Comparison of ENCODE assay signal across 8 mouse cellular contexts in genomic region chr2:131209125-131209795, GRCm38 (mm10). TPM values are rescaled to one million over a fixed set of nuclear protein-coding genes. Genes with fewer than 3 reads are reported as not detected.
A peak's percentile ranks its signal among the peaks of the same experiment; 100 is the strongest.
DNase-seq lines count a peak whose midpoint lies in the region; ATAC-seq and TF ChIP-seq lines count a peak whose summit lies in the region.

No protein-coding gene starts in this region.

- H3K9me3 ChIP-seq in heart, embryonic 12.5 days (replicated peaks) = no peaks in the 10 kb centered on the region
- H3K9me3 ChIP-seq in neural tube, embryonic 13.5 days = no peaks in the 10 kb centered on the region

- H3K4me2 ChIP-seq in heart, embryonic 12.5 days = peak overlapping the region; percentile 74
- peak overlapping the region; percentile 56 for H3K4me2 ChIP-seq in neural tube, embryonic 13.5 days

- intact Hi-C loops in gastrocnemius, adult 2 months (cut with DNase I) = loop anchor here (2.0 kb wide), 1 partner anchor 114 kb away; no protein-coding TSS in a partner anchor

- H3K27me3 ChIP-seq in heart, embryonic 12.5 days (replicated peaks) = 0 out of 2 replicates have a peak, but pooled peaks cover 3% of the 10 kb centered on the region
- H3K27me3 ChIP-seq in neural tube, embryonic 13.5 days = no peaks in the 10 kb centered on the region

- ATAC-seq in heart, embryonic 12.5 days (ENCODE audit: insufficient number of reproducible peaks, low FRiP score) = no peak
- ATAC-seq in neural tube, embryonic 13.5 days (ENCODE audit: low read depth) = peak; percentile 17; the same call in 1 of the 2 replicates
- ATAC-seq in granulocyte monocyte progenitor cell, adult 5-6 weeks (replicated peaks; ENCODE audit: poor library complexity, severe bottlenecking) = no peak

- WGBS in heart, embryonic 12.5 days = 74% methylated on average over 4 of the region's 4 CpGs
- WGBS in neural tube, embryonic 13.5 days = 84% methylated on average over 4 of the region's 4 CpGs

- peak overlapping the region; percentile 77 for H3K9ac ChIP-seq in heart, embryonic 12.5 days
- H3K9ac ChIP-seq in neural tube, embryonic 13.5 days = peak overlapping the region; percentile 84

- H3K36me3 ChIP-seq in heart, embryonic 12.5 days = peaks cover 19% of the 10 kb centered on the region
- H3K36me3 ChIP-seq in neural tube, embryonic 13.5 days = peaks cover 18% of the 10 kb centered on the region

- no peak for DNase-seq in gastrocnemius, adult 2 months
- no peak for DNase-seq in gastrocnemius, adult 18-20 months (ENCODE audit: low spot score)
- DNase-seq in cerebellum, adult 8-10 months = peak; percentile 32
- peak; percentile 65 for DNase-seq in liver
- no peak for DNase-seq in embryo, embryonic 11 days

- H3K4me1 ChIP-seq in heart, embryonic 12.5 days (replicated peaks) = peaks cover 46% of the 10 kb centered on the region
- peaks cover 28% of the 10 kb centered on the region for H3K4me1 ChIP-seq in neural tube, embryonic 13.5 days (replicated peaks)

- H3K4me3 ChIP-seq in gastrocnemius, adult 2 months = peak overlapping the region; percentile 82
- peak overlapping the region; percentile 60; the same call in 1 of the 2 replicates for H3K4me3 ChIP-seq in heart, embryonic 12.5 days
- peak overlapping the region; percentile 60 for H3K4me3 ChIP-seq in neural tube, embryonic 13.5 days

- H3K27ac ChIP-seq in gastrocnemius, adult 2 months = peak overlapping the region; percentile 100
- peak overlapping the region; percentile 90; the same call in 1 of the 2 replicates for H3K27ac ChIP-seq in heart, embryonic 12.5 days (ENCODE audit: poor library complexity, severe bottlenecking)
- H3K27ac ChIP-seq in neural tube, embryonic 13.5 days (replicated peaks) = peak overlapping the region; percentile 93

- no peak for TF ChIP-seq CTCF in gastrocnemius, adult 2 months (IDR thresholded peaks at IDR 0.05)

RNA-seq across cellular contexts. Expression of gene Ap5s1, which starts 2.4 kb away (rescaled TPM):
- 10 to 100 TPM; 15.6 to 21.0 TPM for total RNA-seq in gastrocnemius, adult 2 months (2021)
- total RNA-seq in gastrocnemius, adult 18-20 months (2021) = 10 to 100 TPM; 15.8 to 20.2 TPM
- 30.1 and 32.0 TPM in 2 replicates for polyA plus RNA-seq in heart, embryonic 12.5 days (2016; fragmentation: Nextera tagmentation; extraction: Ambion mirVana)
- polyA plus RNA-seq in neural tube, embryonic 13.5 days (2015; fragmentation: Nextera tagmentation; extraction: Ambion mirVana) = 30.9 and 39.7 TPM in 2 replicates
- total RNA-seq in granulocyte monocyte progenitor cell, adult 5-6 weeks (2014; fragmentation: Nextera tagmentation) = 5.7 and 5.9 TPM in 2 replicates
- total RNA-seq in granulocyte monocyte progenitor cell, adult 5-6 weeks (2017) = 1.0 and 1.5 TPM in 2 replicates

RNA-seq across cellular contexts. Expression of gene Spef1, which starts 22.2 kb away (rescaled TPM):
- 1 to 10 TPM; 1.3 to 1.6 TPM for total RNA-seq in gastrocnemius, adult 2 months (2021)
- total RNA-seq in gastrocnemius, adult 18-20 months (2021) = 1 to 10 TPM in 1 of 2 experiments, under 1 TPM in 1; 0.84 to 1.4 TPM
- polyA plus RNA-seq in heart, embryonic 12.5 days (2016; fragmentation: Nextera tagmentation; extraction: Ambion mirVana) = 1.2 and 1.3 TPM in 2 replicates
- 6.9 and 7.9 TPM in 2 replicates for polyA plus RNA-seq in neural tube, embryonic 13.5 days (2015; fragmentation: Nextera tagmentation; extraction: Ambion mirVana)
- total RNA-seq in granulocyte monocyte progenitor cell, adult 5-6 weeks (2014; fragmentation: Nextera tagmentation) = 2.0 and 2.7 TPM in 2 replicates
- 1.2 and 1.9 TPM in 2 replicates for total RNA-seq in granulocyte monocyte progenitor cell, adult 5-6 weeks (2017)

RNA-seq across cellular contexts. Expression of gene Cdc25b, which starts 22.5 kb away (rescaled TPM):
- 1 to 10 TPM; 1.5 TPM for total RNA-seq in gastrocnemius, adult 2 months (2021)
- total RNA-seq in gastrocnemius, adult 18-20 months (2021) = under 1 TPM; 0.78 to 0.95 TPM
- polyA plus RNA-seq in heart, embryonic 12.5 days (2016; fragmentation: Nextera tagmentation; extraction: Ambion mirVana) = 38.7 and 39.1 TPM in 2 replicates
- 32.5 and 40.3 TPM in 2 replicates for polyA plus RNA-seq in neural tube, embryonic 13.5 days (2015; fragmentation: Nextera tagmentation; extraction: Ambion mirVana)
- 4.9 and 5.8 TPM in 2 replicates for total RNA-seq in granulocyte monocyte progenitor cell, adult 5-6 weeks (2014; fragmentation: Nextera tagmentation)
- total RNA-seq in granulocyte monocyte progenitor cell, adult 5-6 weeks (2017) = 6.7 and 6.8 TPM in 2 replicates

RNA-seq across cellular contexts. Expression of gene Mavs, which starts 24.6 kb away (rescaled TPM):
- total RNA-seq in gastrocnemius, adult 2 months (2021) = 10 to 100 TPM; 40.0 to 56.9 TPM
- total RNA-seq in gastrocnemius, adult 18-20 months (2021) = 10 to 100 TPM; 41.4 to 43.7 TPM
- 20.3 and 20.6 TPM in 2 replicates for polyA plus RNA-seq in heart, embryonic 12.5 days (2016; fragmentation: Nextera tagmentation; extraction: Ambion mirVana)
- 5.9 and 7.0 TPM in 2 replicates for polyA plus RNA-seq in neural tube, embryonic 13.5 days (2015; fragmentation: Nextera tagmentation; extraction: Ambion mirVana)
- total RNA-seq in granulocyte monocyte progenitor cell, adult 5-6 weeks (2014; fragmentation: Nextera tagmentation) = 26.2 and 26.6 TPM in 2 replicates
- 11.3 and 11.8 TPM in 2 replicates for total RNA-seq in granulocyte monocyte progenitor cell, adult 5-6 weeks (2017)

RNA-seq across cellular contexts. Expression of gene Cenpb, which starts 29.4 kb away (rescaled TPM):
- total RNA-seq in gastrocnemius, adult 2 months (2021) = 10 to 100 TPM; 67.7 to 70.1 TPM
- 10 to 100 TPM; 67.4 to 72.2 TPM for total RNA-seq in gastrocnemius, adult 18-20 months (2021)
- polyA plus RNA-seq in heart, embryonic 12.5 days (2016; fragmentation: Nextera tagmentation; extraction: Ambion mirVana) = 6.9 and 7.2 TPM in 2 replicates
- 12.6 and 12.7 TPM in 2 replicates for polyA plus RNA-seq in neural tube, embryonic 13.5 days (2015; fragmentation: Nextera tagmentation; extraction: Ambion mirVana)
- total RNA-seq in granulocyte monocyte progenitor cell, adult 5-6 weeks (2014; fragmentation: Nextera tagmentation) = 14.3 and 24.3 TPM in 2 replicates
- 16.1 and 18.6 TPM in 2 replicates for total RNA-seq in granulocyte monocyte progenitor cell, adult 5-6 weeks (2017)

Comparison
In these comparisons a context has a peak if more than half of its experiments do, and no peak if none do; other contexts are left out.
1. DNase-seq: peak in cerebellum, adult 8-10 months (single experiment) and liver (single experiment); none in gastrocnemius, adult 2 months (single experiment), gastrocnemius, adult 18-20 months (single experiment) and embryo, embryonic 11 days (single experiment).
2. Peak in every context shown above with its lines, with median percentiles within 50 percentile points of each other: H3K27ac ChIP-seq and H3K4me3 ChIP-seq.